Mouse (Mus musculus) c-Kit-positive CD71-positive TER-119-negative erythroid progenitor cells, embryonic 14.5 days (primary cell): ENCODE measurements at regions not wholly inside any gene's neighbourhood (a gene's known extent, or its start where the extent isn't known, plus 50 kb on each side); places are given as distances from the start of the nearest gene placed in this dataset.
"Not testable (repeated sequence)": the region's sequence is repeated elsewhere in the genome, so short reads cannot be mapped to it uniquely, and the experiment has no call there.

Source experiments
- DNase-seq: peaks from one replicate; pipeline ENCODE4 v3.0.0-alpha.2; 2013; ENCODE audit warnings: low read depth

GRCm38 (mm10) chr12:15122586-15123212 lies 694.0 kb downstream of the Trib2 start:
- no peak for DNase-seq

DNA sequence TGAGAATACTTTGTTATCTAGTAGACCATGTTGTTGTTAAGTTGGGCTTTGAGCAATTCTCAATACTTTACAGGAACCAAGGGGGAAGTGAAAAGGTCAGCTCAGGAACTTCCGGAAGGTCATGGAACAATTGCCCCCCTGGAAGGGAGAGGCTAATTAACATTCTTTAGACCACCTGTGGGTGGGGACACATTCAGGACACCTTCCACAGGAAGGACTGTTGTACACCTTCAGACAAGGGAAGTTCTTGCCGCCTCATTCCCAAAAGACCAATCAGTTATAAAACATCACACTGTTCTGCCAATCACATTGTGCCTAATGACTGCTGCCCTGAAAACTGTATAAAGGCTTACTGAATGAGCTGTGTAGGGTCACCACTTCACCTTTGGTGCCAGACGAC lies 701.2 kb downstream of the Trib2 start:
- no peak for DNase-seq

GRCm38 (mm10) chr12:15114793-15115192 lies 701.9 kb downstream of the Trib2 start:
- DNase-seq, result no peak

DNA sequence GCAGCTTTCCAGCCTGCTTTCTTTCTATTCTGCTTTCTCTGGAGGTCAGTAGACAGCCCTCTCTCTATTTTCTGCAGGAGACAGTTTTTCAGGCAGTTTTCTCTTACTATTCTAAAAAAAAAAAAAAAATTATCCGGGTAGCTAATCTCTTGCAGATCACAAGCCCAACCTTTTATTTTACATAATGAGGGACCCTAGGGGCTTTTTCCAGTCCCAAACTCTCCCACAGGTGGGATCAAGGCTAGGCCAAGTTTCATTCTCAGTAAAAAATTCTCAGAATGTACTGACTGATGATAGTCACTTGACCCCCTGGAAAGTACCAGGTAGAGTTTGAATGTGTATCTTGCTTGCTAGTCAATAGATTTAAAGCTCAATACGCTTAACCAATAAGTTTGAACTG lies 705.7 kb downstream of the Trib2 start:
- no peak for DNase-seq

DNA sequence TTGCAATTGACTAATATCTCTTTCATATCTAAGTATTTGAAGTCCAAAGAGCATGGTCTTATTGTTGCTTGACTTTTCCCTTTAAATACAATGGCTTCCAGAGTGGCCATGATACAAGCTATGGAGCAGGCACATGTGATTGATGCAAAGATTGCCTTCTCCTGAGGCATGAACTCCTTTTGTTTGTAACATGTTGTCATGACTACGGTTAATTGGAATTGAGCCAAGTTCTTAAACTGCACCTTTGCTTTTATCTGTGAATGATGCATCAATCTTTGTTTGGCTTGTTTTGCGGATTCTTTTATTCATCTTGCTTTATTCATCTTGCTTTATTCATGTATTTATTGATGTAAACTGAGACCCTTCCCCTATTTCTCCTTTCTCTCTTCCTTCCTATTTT lies 711.8 kb downstream of the Trib2 start:
- DNase-seq, result no peak

DNA sequence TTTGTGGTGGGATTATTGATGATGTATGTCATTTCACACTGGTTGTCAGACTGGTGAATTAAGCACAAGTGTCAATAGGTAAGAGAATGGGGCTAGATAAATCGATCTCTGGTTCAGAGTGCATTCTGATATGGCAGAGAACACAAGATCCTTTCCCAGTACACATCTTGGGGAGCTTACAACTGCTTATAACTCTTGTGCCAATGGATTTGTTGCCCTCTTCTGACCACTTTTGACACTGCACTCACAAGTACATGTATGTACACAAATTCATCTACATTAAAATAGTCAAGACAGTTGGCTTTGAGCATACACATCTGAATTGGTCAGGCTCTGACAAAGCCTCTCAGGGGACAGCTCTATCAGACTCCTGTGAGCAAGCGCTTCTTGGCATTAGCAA lies 738.1 kb downstream of the Trib2 start:
- no peak for DNase-seq

GRCm38 (mm10) chr12:15064351-15064750 lies 752.4 kb downstream of the Trib2 start:
- DNase-seq, result no peak

GRCm38 (mm10) chr12:15051387-15051786 lies 765.3 kb downstream of the Trib2 start:
- no peak for DNase-seq

DNA sequence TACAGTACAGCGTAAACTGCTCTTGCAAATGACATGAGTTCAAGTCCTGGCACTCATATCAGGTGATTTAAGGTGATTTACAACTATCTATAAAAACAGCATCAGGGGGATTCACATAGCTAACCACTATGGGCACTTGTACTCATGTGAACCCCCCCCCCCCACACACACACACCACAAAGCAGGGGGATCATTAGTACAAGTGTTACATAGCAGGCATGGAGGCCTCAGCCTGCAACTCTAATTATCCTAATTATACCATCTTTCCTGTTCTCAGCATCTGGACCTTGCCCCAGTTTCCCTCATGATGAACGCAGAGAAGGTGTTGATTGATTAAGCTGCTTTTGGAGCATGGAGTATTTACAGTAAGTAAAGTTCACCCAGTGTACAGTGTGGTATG lies 773.5 kb downstream of the Trib2 start:
- DNase-seq, result no peak

- no peak for DNase-seq
Observed at GRCm38 (mm10) chr12:15011091-15011490, 805.6 kb downstream of the Trib2 start.

DNA sequence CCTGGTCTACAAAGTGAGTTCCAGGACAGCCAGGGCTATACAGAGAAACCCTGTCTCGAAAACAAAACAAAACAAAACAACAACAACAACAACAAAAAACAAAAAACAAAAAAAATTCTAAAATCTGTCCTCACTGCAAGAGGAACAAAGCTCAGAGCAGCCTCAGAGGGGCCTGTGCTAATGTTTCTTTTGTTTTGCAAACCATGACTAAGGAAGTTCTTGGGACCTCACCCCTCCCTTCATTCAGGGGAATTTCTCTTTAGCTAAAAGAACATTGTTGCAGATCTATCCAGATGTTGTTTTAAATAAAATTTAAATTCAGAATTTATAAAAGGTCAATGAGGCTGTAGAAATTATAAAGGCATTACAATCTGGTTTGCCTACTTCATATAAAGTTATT lies 814.3 kb downstream of the Trib2 start:
- DNase-seq, result not testable (repeated sequence)
